Mouse (Mus musculus) CD4-positive, CD25-positive, alpha-beta regulatory T cell, adult 2 months (primary cell): Measurements from ENCODE around the gene Msl1.

Source experiments
- DNase-seq: peaks from one replicate; pipeline ENCODE4 v3.0.0-alpha.2; 2012; ENCODE audit warnings: low read depth, low spot score

The Msl1 gene

GRCm38 (mm10) chr11:98764091-98764490 lies 31.2 kb upstream of the Msl1 start:
- DNase-seq, result no peak

- no peak for DNase-seq
These were observed 30.6 kb upstream of the Msl1 start for GRCm38 (mm10) chr11:98764746-98765145.

- no peak for DNase-seq
These were observed 29.7 kb upstream of the Msl1 start for GRCm38 (mm10) chr11:98765421-98766309.

GRCm38 (mm10) chr11:98766346-98766745 lies 29.0 kb upstream of the Msl1 start:
- no peak for DNase-seq

GRCm38 (mm10) chr11:98766816-98767215 lies 28.5 kb upstream of the Msl1 start:
- DNase-seq, result no peak

- DNase-seq, result no peak
These were observed 28.0 kb upstream of the Msl1 start for GRCm38 (mm10) chr11:98767276-98767675.

GRCm38 (mm10) chr11:98767713-98768112 lies 27.6 kb upstream of the Msl1 start:
- DNase-seq, result no peak

GRCm38 (mm10) chr11:98768127-98769006 lies 26.9 kb upstream of the Msl1 start:
- no peak for DNase-seq

- DNase-seq, result no peak
These were observed 26.0 kb upstream of the Msl1 start for GRCm38 (mm10) chr11:98769007-98769954.

- no peak for DNase-seq
These were observed 25.0 kb upstream of the Msl1 start for GRCm38 (mm10) chr11:98770096-98770975.

- DNase-seq, result no peak
These were observed 24.2 kb upstream of the Msl1 start for GRCm38 (mm10) chr11:98771131-98771530.

- no peak for DNase-seq
These were observed 23.3 kb upstream of the Msl1 start for GRCm38 (mm10) chr11:98771844-98772525.

- peak; percentile 34 for DNase-seq
These were observed 22.6 kb upstream of the Msl1 start for GRCm38 (mm10) chr11:98772667-98773171.

- DNase-seq, result peak; percentile 97
These were observed 21.6 kb upstream of the Msl1 start for GRCm38 (mm10) chr11:98773635-98774295.

GRCm38 (mm10) chr11:98774582-98775347 lies 20.6 kb upstream of the Msl1 start, which contains the start of gene Nr1d1:
Nr1d1 (minus strand) TSS chr11:98775333.
- peak; percentile 47 for DNase-seq

- DNase-seq, result peak; percentile 86
These were observed 19.8 kb upstream of the Msl1 start for GRCm38 (mm10) chr11:98775348-98776051.

- no peak for DNase-seq
These were observed 19.1 kb upstream of the Msl1 start for GRCm38 (mm10) chr11:98776052-98776764.
